Mouse (Mus musculus) kidney, adult 9 months (tissue): ENCODE results near the gene Smim15.

Experiments used
- DNase-seq: peaks from one replicate; pipeline ENCODE4 v3.0.0; 2022

The Smim15 gene

GRCm38 (mm10) chr13:108063374-108064134 is 19.3 kb downstream of the Smim15 start:
- no peak for DNase-seq

DNA sequence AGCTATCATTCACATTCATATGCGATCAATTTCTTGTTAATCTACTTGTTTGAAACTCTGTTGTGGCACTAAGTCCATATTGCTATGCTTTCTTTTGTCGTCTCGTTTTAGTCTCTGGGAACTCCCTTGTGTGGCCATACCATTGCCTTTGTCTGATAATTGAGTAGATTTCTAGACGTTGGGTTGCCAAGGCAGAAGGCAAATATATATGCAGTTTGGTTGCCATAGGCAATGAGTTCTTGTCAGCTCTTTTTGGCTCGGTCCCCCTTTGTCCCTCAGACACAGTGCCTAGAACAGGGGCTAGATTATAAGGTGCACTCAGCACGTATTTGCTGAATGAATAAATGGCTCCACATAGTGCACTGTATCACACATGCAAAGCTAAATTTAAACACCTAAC is 20.1 kb downstream of the Smim15 start:
- DNase-seq, result no peak

DNA sequence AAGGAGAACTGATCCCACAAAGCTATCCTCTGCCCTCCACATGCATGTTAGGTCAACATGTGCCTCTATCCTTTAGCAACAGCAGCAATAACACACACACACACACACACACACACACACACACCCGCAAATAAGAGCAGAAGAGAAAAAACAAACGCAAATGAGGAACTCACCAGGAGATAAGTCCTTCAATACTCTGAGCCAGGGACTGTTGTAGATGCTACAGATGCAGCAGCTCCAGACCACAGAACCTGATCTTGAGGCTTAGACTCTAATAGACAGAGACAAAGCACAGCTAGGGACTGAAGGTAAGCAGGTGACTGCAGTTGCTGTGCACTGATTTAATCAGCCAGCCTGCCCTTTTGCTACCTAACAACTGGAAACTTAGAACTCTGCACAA is 21.8 kb downstream of the Smim15 start:
- no peak for DNase-seq

- no peak for DNase-seq
Observed at GRCm38 (mm10) chr13:108069151-108069550, 24.9 kb downstream of the Smim15 start.

DNA sequence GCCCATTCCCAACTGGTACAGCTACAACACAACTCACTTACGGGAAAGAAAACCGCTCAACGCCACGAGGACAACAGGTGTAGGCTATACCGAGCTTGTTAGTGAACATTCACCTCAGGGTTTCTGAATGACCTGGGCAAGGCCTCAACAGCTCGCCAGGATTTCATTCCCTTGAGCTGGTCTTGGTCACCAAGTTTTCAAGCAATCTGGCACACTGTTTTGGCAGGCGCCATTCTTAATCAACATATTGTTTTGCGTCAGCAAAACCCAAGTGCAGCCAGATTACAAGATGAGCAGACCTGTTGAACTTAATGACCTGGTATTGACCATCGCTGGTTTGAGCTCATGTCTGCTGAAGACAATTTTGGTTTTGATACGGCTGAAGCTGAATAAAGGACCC is 25.9 kb downstream of the Smim15 start:
- DNase-seq, result no peak

DNA sequence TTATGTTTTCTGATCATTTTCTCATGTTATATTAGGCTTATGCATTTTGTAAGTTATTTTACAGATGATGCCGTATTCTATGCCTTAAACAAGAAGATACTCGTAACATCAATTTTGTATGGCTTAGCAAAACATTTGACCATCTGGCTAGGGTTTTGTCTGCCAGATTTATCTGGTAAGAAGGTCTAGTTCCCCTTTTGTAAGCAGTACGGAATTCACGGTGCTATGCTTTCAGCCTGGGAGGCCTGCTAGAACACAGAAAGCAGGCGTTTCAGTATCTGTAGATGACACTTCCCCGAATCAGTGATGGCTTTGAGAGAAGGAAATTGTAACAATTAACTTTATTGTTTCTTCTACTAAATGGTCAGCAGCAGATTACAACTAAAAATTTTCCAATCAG is 33.2 kb downstream of the Smim15 start:
- DNase-seq, result no peak

DNA sequence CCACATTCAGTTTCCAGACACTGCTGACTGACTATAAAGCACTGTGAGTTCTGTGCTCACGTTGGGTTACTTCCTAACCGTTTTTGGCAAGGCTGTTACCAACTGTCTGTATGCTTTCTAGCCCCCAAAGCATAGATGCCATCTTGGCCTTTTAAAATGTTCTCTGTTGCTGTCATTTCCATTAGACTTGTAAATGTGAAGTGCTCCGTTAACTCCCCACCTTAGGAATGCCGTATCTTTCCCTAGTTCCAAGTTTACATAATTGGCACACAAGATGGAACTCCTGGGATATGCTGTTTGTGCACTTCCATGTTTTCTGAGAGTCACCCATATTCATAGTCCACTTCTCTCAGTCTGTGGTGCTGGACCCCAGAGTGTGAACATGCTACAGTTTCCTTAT is 33.7 kb downstream of the Smim15 start:
- no peak for DNase-seq

DNA sequence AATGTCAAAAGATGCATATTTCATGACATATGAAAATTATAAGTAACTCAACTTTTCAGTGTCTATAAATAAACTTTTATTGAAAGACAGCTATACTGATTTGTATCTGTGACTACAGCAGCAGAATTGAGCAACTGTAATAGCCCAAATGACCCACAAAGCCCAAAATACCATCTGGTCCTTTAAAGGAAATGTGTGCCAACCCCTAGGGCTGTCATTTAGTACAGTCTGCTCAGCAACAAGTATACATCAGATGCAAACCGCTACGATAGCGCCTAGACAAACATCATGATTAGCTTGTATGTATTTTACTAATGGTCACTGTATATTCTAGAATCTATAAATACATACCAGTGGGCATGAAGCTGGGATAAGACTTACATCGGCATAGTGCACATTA is 39.8 kb downstream of the Smim15 start:
- no peak for DNase-seq

GRCm38 (mm10) chr13:108086036-108086435 is 41.8 kb downstream of the Smim15 start:
- no peak for DNase-seq

DNA sequence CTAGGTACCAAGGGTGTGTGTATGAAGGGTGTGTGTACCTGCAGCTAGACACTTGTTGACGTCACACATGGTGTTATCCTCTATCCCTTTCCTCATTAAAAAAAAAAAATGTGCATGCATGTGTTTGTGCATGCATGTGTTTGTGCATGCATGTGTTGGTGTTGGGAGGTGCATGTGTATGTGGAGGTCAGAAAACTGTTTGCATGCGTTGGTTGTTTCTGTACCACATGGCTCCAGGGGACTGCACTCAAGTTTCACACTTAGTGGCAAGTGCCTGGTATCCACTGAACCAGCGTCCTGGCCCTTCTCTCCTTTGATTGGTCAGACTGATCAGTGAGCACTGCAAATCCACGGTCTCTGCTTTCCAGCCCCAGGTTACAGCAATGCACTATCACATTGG is 42.5 kb downstream of the Smim15 start:
- no peak for DNase-seq

DNA sequence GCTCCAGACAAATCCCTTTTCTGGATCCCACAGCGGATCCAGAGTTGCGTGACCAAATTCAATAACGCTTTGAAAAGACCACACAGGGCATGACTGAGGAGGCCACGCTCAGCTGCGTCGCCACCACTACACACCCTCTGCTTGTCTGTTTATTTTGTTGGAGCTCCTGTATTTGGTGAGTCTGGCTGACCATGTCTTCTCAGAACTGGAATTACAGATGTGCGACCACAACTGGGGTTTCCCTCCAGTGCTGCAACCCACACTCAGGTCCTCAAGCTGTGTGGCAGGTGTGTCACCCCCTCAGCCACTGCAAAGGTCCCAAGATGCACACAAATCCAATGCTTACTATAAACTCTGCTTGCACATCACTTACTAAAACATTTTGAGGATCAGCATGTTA is 48.0 kb downstream of the Smim15 start:
- DNase-seq, result no peak

DNA sequence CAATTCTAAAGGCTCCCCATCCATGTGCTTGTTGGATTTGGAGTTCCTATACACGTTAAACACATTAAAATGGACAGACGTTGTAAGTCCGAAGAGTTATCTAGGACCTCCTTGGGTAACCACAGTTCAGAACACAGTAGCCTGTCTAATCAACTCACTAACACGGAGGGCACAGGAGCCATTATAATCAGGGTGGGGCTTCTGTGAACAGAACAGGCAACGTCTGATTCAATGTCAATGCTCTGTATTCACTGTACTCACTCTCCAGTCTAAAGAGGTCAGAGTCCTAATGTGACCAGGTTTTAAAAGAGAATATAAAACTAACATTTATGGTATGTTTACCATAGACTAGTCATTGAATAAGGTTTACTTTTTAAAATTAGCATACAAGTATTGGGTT is 50.4 kb downstream of the Smim15 start:
- no peak for DNase-seq

DNA sequence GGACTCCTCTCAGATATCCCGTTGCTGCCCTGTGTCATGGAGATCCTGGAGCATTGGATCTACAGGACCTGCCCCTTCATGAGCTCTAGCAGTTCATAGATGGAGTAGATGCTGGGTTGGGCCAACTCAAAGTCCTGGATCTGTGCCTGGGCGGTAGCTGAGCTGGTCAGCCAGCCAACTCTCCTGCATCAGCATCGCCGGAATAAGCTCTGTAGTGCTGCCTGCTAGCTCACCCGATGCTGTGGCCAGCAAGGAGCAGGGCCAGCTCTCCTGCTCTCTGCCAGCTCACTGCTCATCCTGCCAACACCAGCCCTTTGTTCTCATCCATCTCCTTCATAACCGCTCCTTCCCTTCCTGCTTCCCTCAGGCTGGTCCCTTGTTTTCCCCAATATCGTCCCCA is 51.4 kb downstream of the Smim15 start:
- DNase-seq, result no peak

GRCm38 (mm10) chr13:108096446-108096845 is 52.2 kb downstream of the Smim15 start:
- DNase-seq, result no peak
